Mouse (Mus musculus) hindbrain, embryonic 13.5 days (tissue): ENCODE results near the gene Slc25a24. TPM values are rescaled to one million over a fixed set of nuclear protein-coding genes. Genes with fewer than 3 reads are reported as not detected.

Experiments used
- ATAC-seq: fragments of 200-750 bp; cut with Nextera tagmentation; 2 replicates; pipeline ENCODE4 v1.8.0; 2017; ENCODE audit warnings: moderate TSS enrichment; ENCODE audit not compliant: low FRiP score
- H3K27ac ChIP-seq: fragments of 300-500 bp; sonication (generic); 2 replicates; pipeline ENCODE4 v1.5.1; 2015; ENCODE audit warnings: inconsistent platforms, mild to moderate bottlenecking, moderate library complexity
- H3K27me3 ChIP-seq: fragments of 300-500 bp; sonication (generic); 2 replicates; pipeline ENCODE4 v1.6.1; 2015; ENCODE audit warnings: mild to moderate bottlenecking, inconsistent platforms
- H3K36me3 ChIP-seq: fragments of 300-500 bp; sonication (generic); 2 replicates; pipeline ENCODE4 v1.6.1; 2015; ENCODE audit warnings: mild to moderate bottlenecking, inconsistent platforms
- H3K4me1 ChIP-seq: fragments of 300-500 bp; sonication (generic); replicated peaks from 2 replicates; pipeline ENCODE4 v1.6.1; 2015; ENCODE audit warnings: inconsistent platforms
- H3K4me2 ChIP-seq: fragments of 300-500 bp; sonication (generic); 2 replicates; pipeline ENCODE4 v1.6.1; 2015; ENCODE audit warnings: inconsistent platforms, mild to moderate bottlenecking, moderate library complexity
- H3K4me3 ChIP-seq: fragments of 300-500 bp; sonication (generic); 2 replicates; pipeline ENCODE4 v1.5.1; 2015; ENCODE audit warnings: mild to moderate bottlenecking, inconsistent platforms
- H3K9ac ChIP-seq: fragments of 300-500 bp; sonication (generic); 2 replicates; pipeline ENCODE4 v1.6.1; 2015; ENCODE audit warnings: mild to moderate bottlenecking, inconsistent platforms
- H3K9me3 ChIP-seq: fragments of 300-500 bp; sonication (generic); 2 replicates; pipeline ENCODE4 v1.6.1; 2016; ENCODE audit warnings: inconsistent platforms
- WGBS: fragments of 180-500 bp; shearing (Covaris S2); methylation state at CpG from one replicate; pipeline ENCODE4 v1.1.7; 2015; 5-methylcytosine and 5-hydroxymethylcytosine counted together
- polyA plus RNA-seq: library from polyadenylated mRNA; unstranded; fragments of >200 nt; fragmentation: Nextera tagmentation; extraction: Ambion mirVana; gene quantifications from 2 replicates; pipeline ENCODE4 v1.2.1, GENCODE M21; 2015

Slc25a24 gene
- 7.5 and 9.0 TPM in 2 replicates for polyA plus RNA-seq

DNA sequence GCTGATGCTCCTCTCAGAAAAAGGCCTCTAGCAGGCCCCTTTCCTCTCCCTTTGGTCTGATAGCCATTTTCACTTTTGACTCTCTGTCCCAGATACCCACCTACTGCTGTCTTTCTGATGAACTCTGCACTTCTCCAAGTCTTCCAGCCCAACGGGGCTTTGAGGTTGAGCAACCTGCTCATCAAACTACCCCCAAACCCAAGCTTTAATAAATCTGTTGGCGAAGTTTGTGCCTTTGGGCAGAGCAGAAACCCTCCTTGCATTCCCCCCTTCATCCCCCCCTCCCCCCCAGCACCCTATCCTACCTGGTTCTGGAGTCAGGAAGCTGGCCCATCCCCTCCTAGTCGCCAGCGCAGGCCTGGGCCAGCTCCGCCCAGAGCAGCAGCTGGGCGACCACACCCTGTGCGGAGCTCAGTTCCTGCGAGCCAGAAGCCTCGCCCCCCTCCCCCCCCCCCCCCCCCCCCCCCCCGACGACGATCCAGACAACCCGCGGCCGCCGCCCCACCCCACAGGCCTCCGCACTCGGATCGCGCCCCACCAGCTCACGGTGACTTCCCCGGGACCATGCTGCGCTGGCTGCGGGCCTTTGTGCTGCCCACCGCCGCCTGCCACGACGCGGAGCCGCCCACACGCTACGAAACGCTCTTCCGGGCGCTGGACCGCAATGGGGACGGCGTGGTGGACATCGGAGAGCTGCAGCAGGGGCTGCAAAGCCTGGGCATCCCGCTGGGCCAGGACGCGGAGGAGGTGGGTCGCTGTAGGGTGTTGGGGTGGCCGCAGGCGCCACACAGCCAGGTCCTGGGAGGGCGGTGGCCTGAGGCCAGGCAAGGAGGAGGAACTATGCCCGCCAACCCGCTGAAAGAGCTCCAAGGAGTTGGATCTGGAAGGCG is at the start of gene Slc25a24:
Slc25a24 (plus strand) TSS at position 509 of the 890 bp plus-strand sequence.
- peaks cover 22% of the 10 kb centered on the region for H3K4me1 ChIP-seq
- H3K4me3 ChIP-seq: peak within 1 kb of the TSS; percentile 73
- WGBS: 2% methylated on average over 34 of the region's 49 CpGs
- H3K4me2 ChIP-seq: peak within 1 kb of the TSS; percentile 86
- peaks cover 9% of the 10 kb centered on the region; the same call in 1 of the 2 replicates for H3K36me3 ChIP-seq
- no peaks in the 10 kb centered on the region for H3K27me3 ChIP-seq
- H3K27ac ChIP-seq: peak within 1 kb of the TSS; percentile 73
- peak; percentile 88 for ATAC-seq
- peak within 1 kb of the TSS; percentile 94 for H3K9ac ChIP-seq
- no peaks in the 10 kb centered on the region for H3K9me3 ChIP-seq

DNA sequence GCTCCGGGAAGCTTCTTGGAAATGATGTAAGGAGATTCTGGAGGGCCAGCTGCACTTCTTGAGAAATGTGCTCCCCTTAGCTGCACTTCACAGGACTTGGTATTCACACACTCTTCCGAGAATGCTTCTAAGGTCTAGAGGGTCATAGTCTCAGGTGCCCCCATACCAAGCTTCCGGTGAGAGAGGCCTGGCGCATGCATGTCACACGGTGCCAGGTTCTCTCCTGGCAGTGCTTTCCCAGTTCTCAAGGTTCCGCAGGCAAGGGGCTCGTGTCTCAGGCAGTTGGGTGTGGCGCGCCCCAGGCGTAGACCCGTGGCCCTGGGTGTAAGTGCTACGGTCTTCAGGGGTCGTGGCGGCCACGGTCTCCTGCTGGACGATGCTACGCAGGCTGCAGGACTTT is 42.8 kb upstream of the Slc25a24 start, which contains the start of gene Slc25a54:
Slc25a54 (plus strand) TSS at position 301 of the 400 bp plus-strand sequence.
- no peak for ATAC-seq
- no peak within 1 kb of the TSS for H3K4me2 ChIP-seq
- no peak within 1 kb of the TSS for H3K4me3 ChIP-seq
- no peak within 1 kb of the TSS for H3K27ac ChIP-seq
- WGBS: 93% methylated on average over 17 of the region's 17 CpGs
- H3K27me3 ChIP-seq: no peaks in the 10 kb centered on the region
- H3K36me3 ChIP-seq: no peaks in the 10 kb centered on the region
- H3K9ac ChIP-seq: no peak within 1 kb of the TSS
- no peaks in the 10 kb centered on the region for H3K9me3 ChIP-seq
- H3K4me1 ChIP-seq: no peaks in the 10 kb centered on the region

DNA sequence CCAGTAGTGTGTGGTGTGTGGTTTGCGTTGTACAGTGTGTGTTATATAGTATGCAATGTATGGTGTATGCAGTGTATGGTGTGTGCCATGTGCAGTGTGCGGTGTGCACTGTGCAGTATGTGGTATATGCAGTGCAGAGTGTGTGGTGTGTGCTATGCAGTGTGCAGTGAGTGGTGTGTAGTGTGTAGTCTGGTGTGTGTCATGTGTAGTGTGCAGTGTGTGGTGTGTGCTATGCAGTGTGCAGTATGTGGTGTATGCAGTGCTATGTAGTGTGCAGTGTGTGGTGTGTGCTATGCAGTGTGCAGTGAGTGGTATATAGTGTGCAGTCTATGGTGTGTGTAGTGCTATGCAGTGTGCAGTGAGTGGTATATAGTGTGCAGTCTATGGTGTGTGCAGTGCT is 38.5 kb upstream of the Slc25a24 start:
- Histone ChIP-seq H3K27me3 (no peaks in the 10 kb centered on the region), H3K4me2 (no peak overlapping the region), H3K9me3 (no peaks in the 10 kb centered on the region), H3K4me1 (no peaks in the 10 kb centered on the region), H3K36me3 (no peaks in the 10 kb centered on the region), H3K9ac (no peak overlapping the region), H3K27ac (no peak overlapping the region), H3K4me3 (no peak overlapping the region)
- WGBS: 96% methylated on average over 2 of the region's 2 CpGs
- ATAC-seq: no peak

DNA sequence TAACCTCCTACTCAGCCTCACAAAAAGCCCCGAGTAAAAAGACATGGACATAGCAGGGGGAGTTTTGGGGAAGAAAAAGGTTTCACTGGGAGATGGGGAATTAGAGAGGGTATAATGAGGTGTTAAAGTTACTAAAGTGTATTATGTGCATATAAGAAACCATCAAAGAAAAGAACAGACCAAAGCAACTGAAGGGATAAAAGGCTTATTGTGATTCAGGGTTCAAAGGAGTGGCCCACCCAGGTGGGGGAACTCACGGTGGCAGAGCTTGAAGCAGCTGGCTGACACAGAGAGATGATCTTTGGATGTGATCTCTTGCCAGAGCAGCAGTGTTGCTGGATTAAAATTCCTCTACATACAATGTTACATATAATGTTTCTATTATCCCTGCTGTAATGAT is 34.5 kb upstream of the Slc25a24 start:
- H3K27ac ChIP-seq: no peak overlapping the region
- no peaks in the 10 kb centered on the region for H3K4me1 ChIP-seq
- H3K9ac ChIP-seq: no peak overlapping the region
- H3K4me3 ChIP-seq: no peak overlapping the region
- WGBS: 2% methylated on average over 2 of the region's 2 CpGs
- no peaks in the 10 kb centered on the region for H3K27me3 ChIP-seq
- no peak overlapping the region for H3K4me2 ChIP-seq
- no peak for ATAC-seq
- H3K36me3 ChIP-seq: no peaks in the 10 kb centered on the region
- H3K9me3 ChIP-seq: no peaks in the 10 kb centered on the region

DNA sequence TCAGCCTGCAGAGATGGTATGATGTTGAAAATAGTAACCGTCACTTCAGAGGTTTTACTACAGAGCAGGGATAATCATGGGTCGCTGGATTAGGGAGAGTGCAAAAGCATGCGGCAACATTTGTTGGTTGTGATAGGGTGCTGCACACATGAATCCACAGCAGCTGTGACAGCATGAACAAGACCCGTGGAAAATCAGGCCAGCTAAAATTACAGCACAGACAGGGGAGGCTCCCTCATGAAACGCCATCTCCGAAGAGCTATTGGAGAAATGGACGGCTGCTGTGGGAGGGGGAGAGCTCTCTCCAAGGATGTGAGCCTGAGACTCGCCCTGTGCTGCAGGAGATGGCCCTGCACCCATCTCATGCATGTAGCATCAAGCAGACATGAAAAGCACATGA is 18.2 kb upstream of the Slc25a24 start:
- Histone ChIP-seq H3K27ac (no peak overlapping the region), H3K36me3 (no peaks in the 10 kb centered on the region), H3K4me2 (no peak overlapping the region), H3K9me3 (no peaks in the 10 kb centered on the region), H3K9ac (no peak overlapping the region), H3K27me3 (no peaks in the 10 kb centered on the region), H3K4me3 (no peak overlapping the region), H3K4me1 (no peaks in the 10 kb centered on the region)
- ATAC-seq: no peak
- 61% methylated on average over 8 of the region's 8 CpGs for WGBS

DNA sequence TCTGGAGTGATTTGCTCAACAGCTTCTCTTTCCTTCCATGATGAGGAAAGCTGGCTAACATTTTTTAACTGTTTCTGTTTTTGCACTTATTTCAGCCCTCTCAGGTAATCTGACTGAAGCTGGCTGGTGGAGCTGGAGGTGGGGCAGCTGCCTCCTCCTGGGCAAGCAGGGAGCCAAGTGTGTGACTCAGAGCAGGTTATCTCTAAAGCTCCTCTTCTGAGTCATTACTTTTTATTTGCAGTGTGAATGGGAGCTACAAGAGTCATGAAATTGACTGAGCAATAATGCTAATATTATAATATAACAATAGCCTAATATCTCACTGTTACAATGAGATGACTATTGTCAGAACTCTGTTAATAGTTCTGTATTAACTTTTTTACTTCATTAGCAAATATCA is 5.8 kb upstream of the Slc25a24 start:
- Histone ChIP-seq H3K4me1 (peaks cover 5% of the 10 kb centered on the region), H3K27ac (no peak overlapping the region), H3K4me3 (no peak overlapping the region), H3K4me2 (no peak overlapping the region), H3K36me3 (no peaks in the 10 kb centered on the region), H3K27me3 (no peaks in the 10 kb centered on the region), H3K9me3 (no peaks in the 10 kb centered on the region; the same call in 1 of the 2 replicates), H3K9ac (no peak overlapping the region)
- ATAC-seq: no peak

DNA sequence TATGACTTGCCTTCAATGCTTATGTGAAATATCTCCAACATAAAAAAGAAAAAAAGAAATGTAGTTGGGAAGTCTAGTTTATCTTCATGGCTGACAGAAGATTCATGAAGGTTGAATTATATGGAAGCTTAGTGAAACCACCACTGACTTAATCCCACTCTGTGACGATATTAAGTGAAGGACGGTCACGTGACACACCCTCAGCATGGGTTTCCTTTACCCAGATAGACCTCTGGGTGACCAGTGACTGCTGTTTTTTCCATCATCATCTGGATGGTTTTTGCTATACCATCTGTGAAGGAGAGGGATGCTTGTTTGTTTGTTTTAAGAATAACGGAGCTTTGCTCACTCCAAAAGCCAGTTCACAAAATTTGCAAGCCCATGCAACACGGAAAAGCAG is 3.4 kb upstream of the Slc25a24 start:
- peaks cover 22% of the 10 kb centered on the region for H3K4me1 ChIP-seq

DNA sequence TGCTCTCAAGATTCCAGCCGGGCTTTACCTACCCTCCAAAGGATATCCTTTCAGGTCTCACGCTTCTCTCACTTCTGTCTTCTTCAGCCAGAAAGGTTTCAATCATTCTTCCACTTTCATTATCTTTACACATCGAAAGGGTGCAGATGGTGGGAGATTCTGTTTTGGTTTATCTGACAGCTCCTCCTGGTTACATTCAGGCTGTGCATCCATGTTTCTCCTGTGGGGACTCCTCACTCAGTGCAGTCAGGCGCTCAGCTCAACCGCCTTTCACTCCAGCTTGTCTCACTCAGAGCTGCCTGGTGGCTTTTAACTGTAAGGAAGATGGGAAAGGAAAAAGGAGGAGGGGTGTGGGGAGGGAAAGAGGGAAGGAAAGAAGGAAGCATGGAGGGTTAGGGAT is 3.0 kb upstream of the Slc25a24 start:
- Histone ChIP-seq H3K9me3 (no peaks in the 10 kb centered on the region), H3K27me3 (no peaks in the 10 kb centered on the region), H3K9ac (no peak overlapping the region), H3K4me2 (no peak overlapping the region), H3K36me3 (no peaks in the 10 kb centered on the region), H3K4me3 (no peak overlapping the region), H3K27ac (no peak overlapping the region), H3K4me1 (peaks cover 22% of the 10 kb centered on the region)
- no peak for ATAC-seq
- WGBS: 85% methylated on average over 5 of the region's 5 CpGs

More for the DNA sequence above, 3.4 kb upstream of the Slc25a24 start:
- Histone ChIP-seq H3K9me3 (no peaks in the 10 kb centered on the region), H3K4me3 (no peak overlapping the region), H3K27me3 (no peaks in the 10 kb centered on the region), H3K36me3 (no peaks in the 10 kb centered on the region), H3K4me2 (no peak overlapping the region), H3K9ac (no peak overlapping the region), H3K27ac (no peak overlapping the region)
- ATAC-seq: no peak
- WGBS: 87% methylated on average over 5 of the region's 5 CpGs

DNA sequence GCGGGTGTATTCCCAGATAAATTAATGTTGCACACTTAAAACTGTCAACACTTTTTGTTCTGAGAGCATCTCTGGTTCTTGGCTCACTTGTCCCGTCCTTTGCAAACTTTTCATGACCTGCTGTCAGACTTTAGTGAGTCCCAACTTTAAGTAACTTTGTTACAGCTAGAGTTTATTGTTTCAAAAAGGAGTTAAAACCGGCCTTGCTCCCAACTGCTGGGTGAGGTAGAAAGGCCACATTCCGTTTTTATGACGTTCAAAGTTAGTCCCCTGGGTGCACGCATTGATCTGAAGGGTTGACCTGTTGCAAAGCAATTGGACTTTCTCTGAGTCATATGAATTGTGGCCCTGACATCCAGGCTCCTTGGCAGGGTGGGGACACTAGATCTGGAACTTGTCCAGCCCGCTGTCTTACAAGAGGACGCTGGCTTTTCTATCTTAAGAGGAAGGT is 607 bp downstream of the Slc25a24 start:
- Histone ChIP-seq H3K4me2 (peak overlapping the region; percentile 86), H3K27ac (peak overlapping the region; percentile 73; the same call in 1 of the 2 replicates), H3K4me3 (peak overlapping the region; percentile 73), H3K27me3 (no peaks in the 10 kb centered on the region), H3K9ac (peak overlapping the region; percentile 94), H3K36me3 (peaks cover 9% of the 10 kb centered on the region; the same call in 1 of the 2 replicates), H3K4me1 (peaks cover 22% of the 10 kb centered on the region), H3K9me3 (no peaks in the 10 kb centered on the region)
- WGBS: 16% methylated on average over 8 of the region's 8 CpGs
- ATAC-seq: peak; percentile 11; the same call in 1 of the 2 replicates

DNA sequence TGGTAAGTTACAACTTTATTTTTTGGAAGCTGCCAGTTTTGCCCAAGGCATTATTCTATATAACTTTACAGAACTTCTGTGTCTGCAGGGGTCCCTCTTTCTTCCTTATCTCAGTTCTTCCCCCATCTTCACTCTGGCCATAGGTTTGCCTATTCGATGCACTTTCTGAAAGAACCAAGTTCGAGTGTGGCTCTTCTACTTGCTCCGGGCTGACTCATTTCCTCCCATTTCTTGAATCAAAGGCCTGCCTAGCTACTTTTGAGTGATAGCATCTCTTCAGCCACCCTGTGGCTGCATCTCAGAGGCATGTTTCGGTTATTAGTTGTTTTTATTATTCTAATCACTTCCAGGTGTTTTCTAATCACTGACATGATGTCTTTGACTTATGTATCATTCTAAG is 1.1 kb downstream of the Slc25a24 start:
- Histone ChIP-seq H3K9ac (no peak overlapping the region), H3K27ac (no peak overlapping the region), H3K4me1 (peaks cover 22% of the 10 kb centered on the region), H3K9me3 (no peaks in the 10 kb centered on the region), H3K36me3 (peaks cover 9% of the 10 kb centered on the region; the same call in 1 of the 2 replicates), H3K4me2 (peak overlapping the region; percentile 86), H3K27me3 (no peaks in the 10 kb centered on the region), H3K4me3 (peak overlapping the region; percentile 73)
- ATAC-seq: no peak
- 57% methylated on average over 4 of the region's 4 CpGs for WGBS

DNA sequence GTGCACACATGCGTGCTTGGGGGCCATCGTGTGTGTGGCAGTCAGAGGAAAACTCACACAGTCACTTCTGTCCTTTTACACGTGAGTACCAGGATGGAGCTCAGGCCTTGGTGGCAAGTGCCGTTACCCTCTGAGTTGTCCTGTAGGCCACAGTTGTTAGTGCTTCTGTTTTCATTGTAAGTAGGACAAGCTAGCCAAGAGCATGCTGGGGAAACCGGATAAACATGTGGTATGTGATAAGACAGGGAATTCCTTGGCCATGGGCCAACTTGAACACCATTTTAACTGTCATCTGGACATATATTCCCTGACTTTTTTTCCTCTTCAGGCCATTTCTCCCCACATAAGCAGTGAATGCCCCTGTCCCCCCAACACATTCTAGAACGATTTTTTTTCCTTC is 2.6 kb downstream of the Slc25a24 start:
- ATAC-seq: no peak
- Histone ChIP-seq H3K4me3 (no peak overlapping the region), H3K27me3 (no peaks in the 10 kb centered on the region), H3K27ac (no peak overlapping the region), H3K9ac (no peak overlapping the region), H3K9me3 (no peaks in the 10 kb centered on the region), H3K4me1 (peaks cover 22% of the 10 kb centered on the region), H3K36me3 (peaks cover 9% of the 10 kb centered on the region; the same call in 1 of the 2 replicates), H3K4me2 (no peak overlapping the region)
- WGBS: 87% methylated on average over 6 of the region's 6 CpGs

DNA sequence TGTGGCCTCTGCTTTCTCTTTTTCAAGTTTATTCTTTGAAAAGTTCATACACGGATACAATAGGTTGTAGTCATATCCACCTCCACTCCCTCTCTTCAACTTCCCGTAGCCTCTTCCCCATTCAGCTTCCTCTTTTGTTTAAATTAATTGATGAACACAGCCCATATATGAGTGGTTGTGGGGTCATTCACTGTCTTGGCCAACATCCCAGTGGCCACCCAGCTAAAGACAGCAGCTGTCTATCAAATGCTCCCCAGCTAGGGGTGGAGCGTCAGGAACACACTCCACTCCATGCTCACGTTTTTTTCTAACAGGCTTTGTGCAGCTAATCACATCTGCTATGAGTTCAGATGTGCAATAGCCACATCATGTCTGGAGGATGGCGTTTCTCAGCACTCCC is 6.8 kb downstream of the Slc25a24 start:
- 0 out of 2 replicates have a peak, but pooled peaks cover 7% of the 10 kb centered on the region for H3K9me3 ChIP-seq
- H3K4me1 ChIP-seq: no peaks in the 10 kb centered on the region
- no peak overlapping the region for H3K27ac ChIP-seq
- no peak overlapping the region for H3K4me3 ChIP-seq
- H3K9ac ChIP-seq: no peak overlapping the region
- peaks cover 17% of the 10 kb centered on the region for H3K36me3 ChIP-seq
- ATAC-seq: no peak
- no peak overlapping the region for H3K4me2 ChIP-seq
- WGBS: 69% methylated on average over 5 of the region's 5 CpGs
- H3K27me3 ChIP-seq: no peaks in the 10 kb centered on the region
